Mouse (Mus musculus) liver, adult 2 months (tissue): ENCODE results near the gene Anapc2. TPM values are rescaled to one million over a fixed set of nuclear protein-coding genes. Genes with fewer than 3 reads are reported as not detected.

ENCODE experiments used
- DNase-seq: peaks from one replicate; pipeline ENCODE4 v3.0.0-alpha.2; 2011; ENCODE audit warnings: low read depth, low spot score; ENCODE audit errors: extremely low read depth
- H3K27ac ChIP-seq: fragments of 200-500 bp; replicated peaks from 2 replicates; pipeline ENCODE4 v1.5.1; 2012; ENCODE audit warnings: low read depth, mild to moderate bottlenecking, control low read depth, inconsistent platforms, low read length; ENCODE audit not compliant: insufficient read depth
- H3K27me3 ChIP-seq: fragments of 200-500 bp; 2 replicates; pipeline ENCODE4 v1.6.1; 2012; ENCODE audit warnings: mild to moderate bottlenecking, moderate library complexity, low read length, inconsistent platforms; ENCODE audit not compliant: control insufficient read depth, insufficient read depth
- H3K36me3 ChIP-seq: fragments of 200-500 bp; 2 replicates; pipeline ENCODE4 v1.6.1; 2012; ENCODE audit warnings: low read length, inconsistent platforms; ENCODE audit not compliant: control insufficient read depth, insufficient read depth
- H3K4me1 ChIP-seq: fragments of 200-500 bp; 2 replicates; pipeline ENCODE4 v1.6.1; 2011; ENCODE audit warnings: low read length; ENCODE audit not compliant: control insufficient read depth, insufficient read depth
- H3K4me3 ChIP-seq: fragments of 200-500 bp; 2 replicates; pipeline ENCODE4 v1.5.1; 2011; ENCODE audit warnings: low read depth, mild to moderate bottlenecking, control low read depth, low read length, moderate library complexity; ENCODE audit not compliant: insufficient read depth
- H3K79me2 ChIP-seq: fragments of 200-500 bp; 2 replicates; pipeline ENCODE4 v1.6.1; 2012; ENCODE audit warnings: inconsistent platforms, mild to moderate bottlenecking, low read length, moderate library complexity; ENCODE audit not compliant: control insufficient read depth, insufficient read depth
- H3K9ac ChIP-seq: fragments of 200-500 bp; 2 replicates; pipeline ENCODE4 v1.6.1; 2012; ENCODE audit warnings: low read depth, mild to moderate bottlenecking, control low read depth, inconsistent platforms, low read length
- CTCF ChIP-seq: fragments of 200-500 bp; IDR thresholded peaks from 2 replicates; pipeline ENCODE4 v1.5.1; 2011; ENCODE audit warnings: low read depth, low read length, control low read depth
- POLR2A ChIP-seq: fragments of 200-500 bp; IDR thresholded peaks from 2 replicates; pipeline ENCODE4 v1.6.1; 2011; ENCODE audit warnings: low read length, control low read depth; ENCODE audit not compliant: insufficient read depth; ENCODE audit errors: extremely low read depth
- WGBS: fragments of 180-500 bp; shearing (Covaris S2); methylation state at CpG from one replicate; pipeline ENCODE4 v1.1.7; 2018; 5-methylcytosine and 5-hydroxymethylcytosine counted together
- polyA plus RNA-seq: library from polyadenylated mRNA; depleted of rRNA; stranded (reverse); fragments of >200 nt; gene quantifications from 2 replicates; pipeline ENCODE4 v1.2.3, GENCODE M21; 2012
- total RNA-seq: library from RNA; depleted of rRNA; stranded (reverse); fragments of >200 nt; gene quantifications from 2 replicates; pipeline ENCODE4 v1.2.3, GENCODE M21; 2014

Gene Anapc2
- total and polyA plus RNA-seq, 2 experiments, result 24.0 to 52.1 TPM

GRCm38 (mm10) chr2:25290816-25291130 lies 18.5 kb downstream of the Anapc2 start:
- Histone ChIP-seq H3K36me3 (no peaks in the 10 kb centered on the region), H3K27me3 (peaks cover 9% of the 10 kb centered on the region; the same call in 1 of the 2 replicates), H3K4me3 (no peak overlapping the region), H3K79me2 (no peaks in the 10 kb centered on the region), H3K9ac (no peak overlapping the region), H3K27ac (no peak overlapping the region), H3K4me1 (peaks cover 3% of the 10 kb centered on the region; the same call in 1 of the 2 replicates)
- DNase-seq, result no peak
- 2% methylated on average over 18 of the region's 18 CpGs for WGBS
- TF ChIP-seq CTCF, result no peak
- no peak for TF ChIP-seq POLR2A

DNA sequence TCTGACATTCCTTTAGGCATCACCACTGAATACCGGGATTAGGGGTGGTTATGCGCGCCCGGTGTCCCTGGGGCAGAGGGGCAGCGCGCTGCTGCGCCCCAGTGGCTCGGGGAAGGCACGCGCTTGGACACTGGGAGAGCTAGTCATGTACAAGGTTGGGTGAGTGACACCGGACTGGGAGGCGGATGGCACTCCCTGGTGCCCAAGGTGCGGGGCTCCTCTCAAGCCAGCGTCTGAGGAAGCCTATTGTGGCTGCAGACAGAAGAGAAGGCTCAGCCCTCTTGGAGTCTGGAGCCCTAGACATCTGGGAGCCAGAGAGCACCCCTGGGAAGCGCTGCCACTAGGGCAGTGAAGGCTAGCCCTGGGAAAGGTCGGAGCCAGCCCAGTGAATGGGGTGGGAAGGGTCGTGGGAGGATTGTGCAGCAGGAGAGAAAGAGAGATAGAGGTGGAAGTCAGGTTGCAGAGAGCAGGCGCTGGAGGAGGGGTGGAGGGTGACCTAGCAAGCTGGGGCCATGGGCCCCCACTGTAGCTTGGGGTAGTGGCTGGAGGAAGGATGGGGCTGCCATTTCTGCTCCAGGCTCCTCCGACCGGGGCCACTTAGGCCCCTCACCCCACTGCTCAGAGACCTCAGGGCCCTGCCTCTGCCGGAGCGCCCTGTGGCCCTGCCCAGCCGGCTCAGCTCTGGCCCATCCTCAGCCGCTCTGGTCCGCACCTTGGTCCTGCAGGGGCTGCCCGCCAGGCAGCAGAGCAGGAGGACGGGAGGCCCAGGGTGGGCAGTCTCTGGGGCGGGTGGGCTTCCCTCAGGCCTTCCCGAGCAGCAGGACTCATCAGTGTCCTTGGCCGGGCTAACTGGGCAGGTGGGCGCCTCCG lies 19.1 kb downstream of the Anapc2 start:
- 13% methylated on average over 32 of the region's 32 CpGs for WGBS
- H3K27ac ChIP-seq, result no peak overlapping the region
- peaks cover 9% of the 10 kb centered on the region; the same call in 1 of the 2 replicates for H3K27me3 ChIP-seq
- no peaks in the 10 kb centered on the region for H3K79me2 ChIP-seq
- no peak for DNase-seq
- no peak overlapping the region for H3K9ac ChIP-seq
- H3K4me3 ChIP-seq, result no peak overlapping the region; the same call in 1 of the 2 replicates
- H3K4me1 ChIP-seq, result peaks cover 3% of the 10 kb centered on the region; the same call in 1 of the 2 replicates
- H3K36me3 ChIP-seq, result no peaks in the 10 kb centered on the region
- TF ChIP-seq POLR2A, result no peak
- TF ChIP-seq CTCF, result no peak

DNA sequence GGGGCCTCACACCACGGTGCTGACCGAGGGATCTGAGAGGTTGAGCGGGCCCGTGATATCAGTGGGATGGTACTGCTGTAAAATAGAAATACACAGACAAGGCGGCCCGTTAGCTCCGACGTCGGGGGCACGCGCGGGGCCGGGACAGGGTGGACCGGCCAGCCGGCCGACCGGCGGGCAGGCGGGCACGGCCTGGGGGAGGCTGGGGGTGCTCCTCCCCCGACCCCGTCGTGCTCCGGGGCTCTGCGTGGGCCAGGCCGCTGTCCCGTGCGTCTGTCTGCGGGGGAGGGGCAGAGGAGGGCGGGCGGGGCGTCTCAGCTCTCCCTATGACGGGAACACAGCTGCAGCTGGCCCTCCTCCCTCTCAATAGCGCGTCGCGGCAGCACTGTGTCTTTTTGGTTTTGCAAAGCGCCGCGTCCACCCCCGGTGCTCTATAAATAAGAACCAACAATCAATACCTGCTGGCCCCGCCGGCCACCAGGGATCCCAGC lies 19.8 kb downstream of the Anapc2 start:
- peak overlapping the region; percentile 13; the same call in 1 of the 2 replicates for H3K4me3 ChIP-seq
- no peak overlapping the region for H3K27ac ChIP-seq
- H3K36me3 ChIP-seq, result no peaks in the 10 kb centered on the region
- no peaks in the 10 kb centered on the region for H3K79me2 ChIP-seq
- H3K27me3 ChIP-seq, result peaks cover 9% of the 10 kb centered on the region; the same call in 1 of the 2 replicates
- H3K4me1 ChIP-seq, result peaks cover 3% of the 10 kb centered on the region; the same call in 1 of the 2 replicates
- TF ChIP-seq POLR2A (no peak), CTCF (no peak)
- WGBS, result 4% methylated on average over 43 of the region's 43 CpGs
- H3K9ac ChIP-seq, result no peak overlapping the region
- DNase-seq, result no peak

- H3K9ac ChIP-seq, result no peak overlapping the region
- peaks cover 9% of the 10 kb centered on the region; the same call in 1 of the 2 replicates for H3K27me3 ChIP-seq
- no peaks in the 10 kb centered on the region for H3K36me3 ChIP-seq
- DNase-seq, result peak; percentile 9
- H3K4me3 ChIP-seq, result no peak overlapping the region
- H3K4me1 ChIP-seq, result peaks cover 3% of the 10 kb centered on the region; the same call in 1 of the 2 replicates
- WGBS, result 7% methylated on average over 1 of the region's 1 CpGs
- H3K27ac ChIP-seq, result no peak overlapping the region
- H3K79me2 ChIP-seq, result no peaks in the 10 kb centered on the region
- TF ChIP-seq CTCF, result peak; percentile 88
- TF ChIP-seq POLR2A, result no peak
Observed at GRCm38 (mm10) chr2:25292856-25293255, 20.6 kb downstream of the Anapc2 start.

DNA sequence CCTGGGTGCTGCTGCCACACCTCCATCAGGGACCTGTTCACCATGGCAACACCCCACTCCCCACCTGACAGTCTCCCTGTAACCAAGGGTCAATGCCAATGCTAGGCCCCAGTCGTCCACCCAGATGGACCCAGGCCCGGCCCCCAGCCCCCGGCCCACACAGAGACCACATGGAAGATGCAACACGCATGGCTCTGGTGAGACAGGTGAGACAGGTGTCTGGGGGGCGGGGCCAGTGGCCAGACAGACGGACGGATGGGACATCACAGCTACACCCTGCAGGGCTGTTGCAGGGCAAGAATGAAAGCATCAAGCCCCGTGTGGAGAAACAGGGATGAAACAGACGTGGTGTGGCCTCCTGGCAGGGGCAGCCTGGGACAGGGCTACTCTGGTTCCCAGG lies 21.4 kb downstream of the Anapc2 start:
- DNase-seq, result no peak
- no peaks in the 10 kb centered on the region for H3K36me3 ChIP-seq
- H3K4me3 ChIP-seq, result no peak overlapping the region
- H3K27me3 ChIP-seq, result peaks cover 9% of the 10 kb centered on the region; the same call in 1 of the 2 replicates
- TF ChIP-seq CTCF, result no peak
- no peak for TF ChIP-seq POLR2A
- H3K27ac ChIP-seq, result no peak overlapping the region
- H3K9ac ChIP-seq, result no peak overlapping the region
- H3K4me1 ChIP-seq, result peaks cover 3% of the 10 kb centered on the region; the same call in 1 of the 2 replicates
- H3K79me2 ChIP-seq, result no peaks in the 10 kb centered on the region
- 74% methylated on average over 9 of the region's 9 CpGs for WGBS

DNA sequence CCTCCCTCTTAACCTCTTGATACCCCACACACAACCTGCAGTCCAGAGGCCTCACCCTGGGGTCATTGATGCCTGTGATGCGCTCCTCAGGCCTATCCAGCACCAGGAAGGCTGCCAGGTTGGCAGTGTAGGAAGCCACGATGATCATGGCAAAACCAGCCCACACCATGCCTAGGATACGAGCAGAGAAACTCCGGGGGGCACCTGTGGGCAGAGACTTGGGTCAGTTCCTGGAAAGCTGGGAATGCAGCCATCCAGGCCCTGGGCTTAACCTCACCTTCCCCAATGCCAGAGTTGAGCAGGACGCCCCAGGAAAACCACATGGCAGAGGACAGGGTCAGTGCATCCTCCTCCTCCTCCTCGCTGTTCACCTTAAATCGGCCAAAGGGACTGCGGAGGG lies 24.8 kb downstream of the Anapc2 start:
- 71% methylated on average over 7 of the region's 8 CpGs for WGBS
- DNase-seq, result no peak
- Histone ChIP-seq H3K27ac (no peak overlapping the region), H3K79me2 (no peaks in the 10 kb centered on the region), H3K9ac (no peak overlapping the region), H3K4me3 (no peak overlapping the region), H3K36me3 (no peaks in the 10 kb centered on the region), H3K27me3 (peaks cover 2% of the 10 kb centered on the region; the same call in 1 of the 2 replicates), H3K4me1 (no peaks in the 10 kb centered on the region)
- no peak for TF ChIP-seq CTCF
- no peak for TF ChIP-seq POLR2A
